Mouse (Mus musculus) v-Abl transformed pro-B cells (cell line): ENCODE results near the gene Atp13a4.

Source experiments
- in situ Hi-C, 2 experiments: fragments of 400-800 bp; cut with MboI; formaldehyde crosslinking; loops; one replicate each; pipeline ENCODE4 v1.15.1; 2025; ENCODE audit not compliant: unreplicated experiment in 2 of 2

Gene Atp13a4

GRCm38 (mm10) chr16:29544829-29545228 lies at the start of gene Atp13a4:
TSS of gene Atp13a4 (minus strand) at chr16:29544864.
- in situ Hi-C loops, result no loop called here

- in situ Hi-C loops, result no loop called here
Measured at GRCm38 (mm10) chr16:29592171-29592570, 47.5 kb upstream of the Atp13a4 start.

DNA sequence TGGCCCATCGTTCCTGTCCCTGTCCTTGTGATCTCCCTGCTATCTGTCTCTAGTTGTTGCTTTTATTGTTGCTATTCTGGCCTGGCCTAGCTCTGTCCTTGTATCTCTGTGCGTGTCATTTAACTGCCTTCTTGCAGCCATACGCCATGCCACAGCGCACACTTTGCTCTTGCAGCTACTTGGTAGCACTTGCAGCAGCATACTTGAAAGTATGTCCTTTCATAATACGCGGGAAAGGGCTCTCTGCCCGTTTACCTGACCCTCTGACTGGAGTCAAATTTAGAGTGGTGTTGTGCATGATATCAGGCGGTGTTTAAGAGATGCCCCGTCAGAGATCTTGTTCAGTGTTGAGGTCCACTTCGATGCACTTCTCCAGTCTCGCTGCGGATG lies 35.1 kb upstream of the Atp13a4 start:
- in situ Hi-C loops, result no loop called here

DNA sequence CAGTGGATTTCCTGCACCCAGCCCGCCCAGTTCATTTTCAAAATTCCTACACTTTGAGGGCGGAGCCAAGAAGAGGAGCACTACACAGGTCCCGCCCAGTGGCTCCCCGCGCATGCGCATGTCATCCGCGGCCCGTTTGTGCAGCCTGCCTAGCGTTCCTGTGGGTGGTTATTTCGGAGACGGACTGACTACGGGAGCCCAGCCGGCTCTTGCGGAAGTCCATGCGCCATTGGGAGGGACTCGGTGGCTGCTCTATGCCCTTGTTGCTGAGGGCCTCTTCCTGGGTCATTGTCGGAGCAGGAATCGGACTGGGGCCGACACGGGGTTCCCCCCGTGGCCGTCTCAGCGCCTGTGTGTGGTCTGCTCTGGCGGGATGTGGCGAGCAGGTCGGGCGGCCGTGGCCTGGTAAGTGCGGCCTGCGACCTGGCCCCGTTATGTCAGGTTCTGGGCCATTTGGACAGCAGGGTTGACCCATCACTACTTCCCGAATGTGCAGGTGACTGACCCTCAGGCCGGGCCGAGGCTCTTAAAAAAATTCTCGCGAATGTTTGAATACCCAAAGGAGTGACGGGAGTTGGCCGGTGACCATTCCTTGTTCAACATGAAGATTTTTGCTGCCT lies 34.6 kb upstream of the Atp13a4 start, which contains the start of gene Opa1:
TSS of gene Opa1 (plus strand) at position 168 of the 620 bp plus-strand sequence.
- in situ Hi-C loops, result no loop called here

GRCm38 (mm10) chr16:29575620-29576019 lies 31.0 kb upstream of the Atp13a4 start:
- in situ Hi-C loops, result no loop called here

DNA sequence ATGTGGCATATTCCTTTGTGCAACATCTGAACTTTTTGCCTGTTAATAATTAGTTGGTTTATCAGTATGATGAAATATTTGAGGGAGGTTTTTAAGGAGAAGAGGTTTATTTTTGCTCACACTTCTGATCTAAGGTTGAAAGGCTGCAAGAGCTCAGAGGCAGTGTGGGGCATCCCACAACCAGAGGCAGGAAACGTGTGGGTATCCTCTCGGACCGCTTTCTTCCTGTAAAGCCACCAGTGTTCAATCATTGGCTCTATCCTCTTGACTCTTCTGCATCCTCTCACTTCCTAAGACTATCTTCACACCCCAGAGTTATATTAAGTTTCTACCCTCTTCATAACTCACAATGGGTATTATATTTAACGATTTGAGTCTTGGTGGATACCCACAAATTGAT lies 29.3 kb upstream of the Atp13a4 start:
- in situ Hi-C loops, result no loop called here

GRCm38 (mm10) chr16:29560869-29561268 lies 16.2 kb upstream of the Atp13a4 start:
- in situ Hi-C loops, result no loop called here

GRCm38 (mm10) chr16:29560454-29560853 lies 15.8 kb upstream of the Atp13a4 start:
- in situ Hi-C loops, result no loop called here

DNA sequence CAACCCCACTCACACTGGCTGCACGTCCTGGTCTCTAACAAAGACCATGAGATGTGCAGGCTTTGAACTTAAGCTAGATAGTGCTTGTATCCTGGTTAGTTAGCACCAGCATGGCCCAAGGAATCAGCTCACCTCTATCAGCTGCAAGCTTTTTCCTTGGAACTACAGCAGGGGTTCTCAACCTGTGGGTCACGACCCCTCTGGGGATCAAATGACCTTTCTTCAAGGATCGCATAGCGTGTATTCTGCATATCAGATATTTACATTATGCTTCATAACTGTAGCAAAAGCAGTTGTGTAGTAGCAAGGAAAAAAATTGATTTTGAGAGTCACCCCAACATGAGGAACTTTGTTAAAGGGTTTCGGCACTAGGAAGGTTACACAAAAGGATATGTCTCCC lies 15.0 kb upstream of the Atp13a4 start:
- in situ Hi-C loops, result loop anchor here (5.0 to 10.0 kb wide), 2 partner anchors 722 to 965 kb away; no protein-coding TSS in a partner anchor

GRCm38 (mm10) chr16:29541261-29541683 lies 3.4 kb downstream of the Atp13a4 start:
- in situ Hi-C loops, result no loop called here

DNA sequence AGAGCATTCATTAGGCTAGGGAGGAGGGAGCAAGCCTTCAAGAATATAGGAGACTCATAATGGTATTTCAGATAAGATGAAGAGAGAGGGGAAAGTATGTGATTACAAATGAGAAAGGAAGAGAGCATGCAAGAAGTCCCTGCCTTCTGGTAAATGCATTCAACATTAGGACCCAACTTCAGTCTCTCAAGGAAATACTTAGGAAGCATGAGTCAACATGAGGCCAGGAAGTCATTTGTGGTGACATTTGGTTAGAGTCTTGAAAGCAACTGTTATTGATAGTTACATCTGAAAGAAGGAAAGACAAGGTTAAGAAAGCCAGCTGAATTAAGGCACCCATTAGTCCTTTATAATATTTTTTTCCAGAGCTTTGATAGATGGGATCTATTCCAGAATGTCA lies 4.8 kb downstream of the Atp13a4 start:
- in situ Hi-C loops, result no loop called here

GRCm38 (mm10) chr16:29536411-29537204 lies 8.1 kb downstream of the Atp13a4 start:
- in situ Hi-C loops, result no loop called here

DNA sequence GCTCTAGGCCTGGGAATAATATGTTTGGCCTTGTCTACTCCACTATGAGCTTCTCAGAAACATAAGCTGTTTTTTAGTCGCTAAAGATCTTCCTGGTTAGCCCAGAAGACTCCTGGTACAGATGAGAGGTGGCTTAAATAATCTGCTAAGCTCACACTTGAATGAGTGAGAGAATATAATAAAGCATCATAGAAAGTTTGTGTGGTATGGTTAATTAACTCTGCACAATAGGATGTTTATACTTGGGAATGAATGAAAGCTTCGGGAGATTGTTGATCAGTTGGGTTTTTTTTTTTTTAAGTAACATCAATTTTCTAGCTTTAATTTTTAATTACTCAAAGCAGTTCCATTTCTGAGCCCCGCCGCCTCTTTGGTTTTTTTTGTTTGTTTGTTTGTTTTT lies 8.8 kb downstream of the Atp13a4 start:
- in situ Hi-C loops, result no loop called here

DNA sequence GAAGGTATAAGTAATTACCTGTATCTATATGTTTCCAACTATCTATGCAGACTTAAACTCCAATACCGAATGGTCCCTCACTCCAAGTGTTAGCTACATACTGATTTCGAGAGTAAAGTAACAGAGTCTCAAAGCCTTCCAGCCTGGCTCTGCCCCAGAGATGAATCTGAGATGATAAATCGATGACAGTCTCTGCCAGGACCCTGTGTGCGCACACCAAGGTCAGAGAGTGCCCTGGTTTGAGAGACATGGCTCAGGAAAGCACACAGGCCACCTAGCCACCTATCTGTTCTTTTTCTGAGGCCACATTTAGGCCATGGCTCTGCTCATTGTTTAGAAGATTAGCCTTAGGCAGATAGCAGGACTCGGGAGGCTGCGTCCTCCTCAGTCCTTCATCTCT lies 11.0 kb downstream of the Atp13a4 start:
- in situ Hi-C loops, result no loop called here

DNA sequence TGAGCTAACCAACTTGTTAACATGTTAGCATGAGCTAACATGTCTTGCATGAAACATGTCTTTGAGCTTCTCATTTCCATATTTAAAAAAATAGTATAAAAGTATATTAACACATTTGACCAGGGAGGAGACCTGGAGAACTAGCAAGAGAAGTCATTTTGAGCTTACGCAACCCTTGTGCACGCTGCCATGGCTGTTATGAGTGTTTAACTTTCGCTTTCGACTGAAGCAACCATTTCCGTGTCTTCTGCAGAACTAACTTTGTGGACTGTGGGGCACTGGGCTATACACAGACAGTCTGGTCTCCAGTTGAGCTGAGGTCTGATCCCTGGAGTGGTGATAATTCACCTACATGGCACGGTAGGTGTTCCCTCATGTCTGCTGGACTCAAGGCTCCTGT lies 17.6 kb downstream of the Atp13a4 start:
- in situ Hi-C loops, result no loop called here

GRCm38 (mm10) chr16:29526585-29526984 lies 18.1 kb downstream of the Atp13a4 start:
- in situ Hi-C loops, result no loop called here

- in situ Hi-C loops, result no loop called here
Measured at GRCm38 (mm10) chr16:29512495-29512894, 32.2 kb downstream of the Atp13a4 start.

DNA sequence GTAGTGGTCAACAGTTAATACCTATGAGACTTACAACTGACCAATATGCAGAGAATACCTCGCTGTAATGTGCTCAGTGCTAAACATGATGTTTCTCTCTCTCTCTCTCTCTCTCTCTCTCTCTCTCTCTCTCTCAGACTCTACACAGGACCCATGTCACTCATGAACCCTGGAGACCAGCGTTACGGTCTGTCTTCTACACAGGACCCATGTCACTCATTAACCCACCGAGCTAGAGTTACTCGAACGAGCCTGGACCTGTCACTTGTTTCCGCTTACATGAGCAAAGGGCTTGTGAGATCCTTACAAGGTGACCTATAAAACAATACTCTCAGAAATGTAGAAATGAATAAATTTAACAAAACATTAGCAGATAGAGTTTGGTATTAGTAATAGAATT lies 33.9 kb downstream of the Atp13a4 start:
- in situ Hi-C loops, result no loop called here

- in situ Hi-C loops, result no loop called here
Measured at GRCm38 (mm10) chr16:29509881-29510280, 34.8 kb downstream of the Atp13a4 start.

- in situ Hi-C loops, result no loop called here
Measured at GRCm38 (mm10) chr16:29504671-29505070, 40.0 kb downstream of the Atp13a4 start.

GRCm38 (mm10) chr16:29504198-29504597 lies 40.5 kb downstream of the Atp13a4 start:
- in situ Hi-C loops, result no loop called here

DNA sequence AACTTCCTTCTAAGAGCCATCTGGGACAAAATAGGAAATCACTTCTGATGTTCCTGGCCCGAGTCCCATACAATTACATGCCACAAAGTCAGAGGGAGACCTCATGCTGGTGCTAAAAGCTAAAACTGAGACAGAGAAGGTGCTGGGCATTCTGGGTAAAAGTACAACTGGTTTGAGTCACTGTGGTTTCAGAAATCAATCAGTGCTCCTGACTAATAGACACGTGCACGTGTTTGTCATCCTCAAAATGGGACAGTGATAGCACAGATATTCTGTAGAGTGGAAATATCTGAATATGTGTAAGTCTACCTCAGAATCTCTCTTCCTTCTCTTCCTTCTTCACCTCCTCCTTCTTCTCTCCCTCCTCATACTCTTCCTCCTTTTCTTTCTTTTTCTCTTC lies 53.6 kb downstream of the Atp13a4 start:
- in situ Hi-C loops, result no loop called here
